Mouse (Mus musculus): Measurements from ENCODE around the gene Ttll12.

GRCm38 (mm10) chr15:83601185-83601584 lies 6.2 kb upstream of the Ttll12 start:
- peak; percentile 56 to 73 for TF ChIP-seq EP300 (IDR thresholded peaks at IDR 0.05; ENCODE audit: low read depth in 1 of 2, low read length in 2 of 2)
- TF ChIP-seq POLR2A (IDR thresholded peaks at IDR 0.05; ENCODE audit: control insufficient read depth in 1 of 2, insufficient read depth in 1 of 2, low read depth in 1 of 2, low read length in 2 of 2, poor library complexity in 1 of 2), result no peak
